Mouse (Mus musculus) liver, embryonic 16.5 days (tissue): ENCODE data around the gene Esp34. TPM values are rescaled to one million over a fixed set of nuclear protein-coding genes. Genes with fewer than 3 reads are reported as not detected.

Experiments used
- ATAC-seq: fragments of 200-750 bp; cut with Nextera tagmentation; 2 replicates; pipeline ENCODE4 v1.8.0; 2017; ENCODE audit warnings: low read depth, mild to moderate bottlenecking, moderate number of reproducible peaks, moderate library complexity
- H3K27ac ChIP-seq: fragments of 300-500 bp; sonication (generic); 2 replicates; pipeline ENCODE4 v1.5.1; 2014; ENCODE audit warnings: mild to moderate bottlenecking, low read length
- H3K27me3 ChIP-seq: fragments of 300-500 bp; sonication (generic); 2 replicates; pipeline ENCODE4 v1.6.1; 2014; ENCODE audit warnings: low read depth, low read length, mixed read lengths; ENCODE audit not compliant: control insufficient read depth, insufficient read depth
- H3K36me3 ChIP-seq: fragments of 300-500 bp; sonication (generic); 2 replicates; pipeline ENCODE4 v1.6.1; 2014; ENCODE audit warnings: mild to moderate bottlenecking; ENCODE audit not compliant: control insufficient read depth, insufficient read depth
- H3K4me1 ChIP-seq: fragments of 300-500 bp; sonication (generic); 2 replicates; pipeline ENCODE4 v1.6.1; 2014; ENCODE audit warnings: low read depth, low read length, mixed read lengths; ENCODE audit not compliant: control insufficient read depth
- H3K4me2 ChIP-seq: fragments of 300-500 bp; sonication (generic); 2 replicates; pipeline ENCODE4 v1.6.1; 2014; ENCODE audit warnings: low read depth, low read length, mixed read lengths
- H3K4me3 ChIP-seq: fragments of 300-500 bp; sonication (generic); 2 replicates; pipeline ENCODE4 v1.5.1; 2014; ENCODE audit warnings: low read depth, mild to moderate bottlenecking, low read length
- H3K9ac ChIP-seq: fragments of 300-500 bp; sonication (generic); 2 replicates; pipeline ENCODE4 v1.6.1; 2014; ENCODE audit warnings: low read depth, low read length
- H3K9me3 ChIP-seq: fragments of 300-500 bp; sonication (generic); replicated peaks from 2 replicates; pipeline ENCODE4 v1.6.1; 2016; ENCODE audit warnings: low read length; ENCODE audit not compliant: control insufficient read depth
- WGBS: fragments of 180-500 bp; shearing (Covaris S2); extraction: QIAGEN DNeasy Blood & Tissue Kit; methylation state at CpG from one replicate; pipeline ENCODE4 v1.1.7; 2014; ENCODE audit not compliant: insufficient replicate concordance; 5-methylcytosine and 5-hydroxymethylcytosine counted together
- polyA plus RNA-seq: library from polyadenylated mRNA; unstranded; fragments of >200 nt; fragmentation: Nextera tagmentation; extraction: Ambion mirVana; gene quantifications from 2 replicates; pipeline ENCODE4 v1.2.1, GENCODE M21; 2015

The Esp34 gene
- polyA plus RNA-seq = not detected in 2 replicates

DNA sequence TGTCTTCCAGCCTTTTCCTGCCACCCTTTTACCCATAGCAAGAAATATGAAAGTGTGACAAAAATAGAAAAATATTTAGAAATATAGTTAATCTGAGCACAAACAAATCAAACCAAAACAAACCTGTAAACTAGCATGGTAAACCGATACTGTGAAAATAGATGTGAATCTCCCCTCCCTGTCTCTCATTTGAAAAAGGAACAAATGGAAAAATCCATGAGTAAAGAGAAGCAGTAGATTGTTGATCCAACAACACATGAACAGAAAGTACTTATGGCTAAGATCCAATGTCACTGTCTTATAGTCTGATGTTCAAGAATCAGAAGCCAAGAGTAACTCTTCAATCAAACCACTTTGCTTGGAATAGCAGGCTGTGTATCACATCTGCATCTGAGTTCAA is at the start of gene Esp34:
Gene Esp34, plus strand, starts transcription at position 301 of the 400 bp plus-strand sequence.
- no peak for ATAC-seq
- Histone ChIP-seq H3K4me1 (no peaks in the 10 kb centered on the region), H3K9ac (no peak within 1 kb of the TSS), H3K4me2 (no peak within 1 kb of the TSS), H3K27ac (no peak within 1 kb of the TSS), H3K36me3 (no peaks in the 10 kb centered on the region), H3K27me3 (no peaks in the 10 kb centered on the region), H3K4me3 (no peak within 1 kb of the TSS), H3K9me3 (no peaks in the 10 kb centered on the region)
- WGBS = 71% methylated on average over 1 of the region's 1 CpGs

DNA sequence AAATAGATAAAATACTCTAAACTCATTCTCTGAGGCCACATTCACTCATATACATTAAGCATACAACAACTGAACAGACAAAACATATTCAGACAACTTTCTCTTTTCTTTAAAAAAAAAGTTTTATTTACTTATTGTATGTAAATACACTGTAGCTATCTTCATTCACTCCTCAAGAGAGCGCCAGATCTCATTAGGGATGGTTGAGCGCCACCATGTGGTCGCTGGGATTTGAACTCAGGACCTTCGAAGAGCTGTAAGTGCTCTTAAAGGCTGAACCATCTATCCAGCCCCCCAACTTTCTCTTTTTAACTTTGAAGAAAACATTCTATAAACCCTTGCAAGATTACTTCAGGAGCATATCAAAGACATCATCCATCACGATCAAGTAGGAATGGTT is 8.5 kb downstream of the Esp34 start:
- ATAC-seq = no peak
- 53% methylated on average over 5 of the region's 5 CpGs for WGBS
- Histone ChIP-seq H3K9me3 (no peaks in the 10 kb centered on the region), H3K27me3 (no peaks in the 10 kb centered on the region), H3K27ac (no peak overlapping the region), H3K4me1 (no peaks in the 10 kb centered on the region), H3K4me2 (no peak overlapping the region), H3K9ac (no peak overlapping the region), H3K4me3 (no peak overlapping the region), H3K36me3 (no peaks in the 10 kb centered on the region)

Other genes starting within 250 kb of the Esp34 start
- gene Olfr137, start 246.6 kb upstream of the Esp34 start, polyA plus RNA-seq = not detected in 2 replicates
- gene Olfr136, start 224.4 kb upstream of the Esp34 start, polyA plus RNA-seq = not detected in 2 replicates
- gene Esp36, start 134.0 kb upstream of the Esp34 start, polyA plus RNA-seq = not detected in 2 replicates
- gene Esp31, start 85.3 kb downstream of the Esp34 start, polyA plus RNA-seq = not detected in 2 replicates